Mouse (Mus musculus): ENCODE data around the gene Slc39a11.

Slc39a11 gene

DNA sequence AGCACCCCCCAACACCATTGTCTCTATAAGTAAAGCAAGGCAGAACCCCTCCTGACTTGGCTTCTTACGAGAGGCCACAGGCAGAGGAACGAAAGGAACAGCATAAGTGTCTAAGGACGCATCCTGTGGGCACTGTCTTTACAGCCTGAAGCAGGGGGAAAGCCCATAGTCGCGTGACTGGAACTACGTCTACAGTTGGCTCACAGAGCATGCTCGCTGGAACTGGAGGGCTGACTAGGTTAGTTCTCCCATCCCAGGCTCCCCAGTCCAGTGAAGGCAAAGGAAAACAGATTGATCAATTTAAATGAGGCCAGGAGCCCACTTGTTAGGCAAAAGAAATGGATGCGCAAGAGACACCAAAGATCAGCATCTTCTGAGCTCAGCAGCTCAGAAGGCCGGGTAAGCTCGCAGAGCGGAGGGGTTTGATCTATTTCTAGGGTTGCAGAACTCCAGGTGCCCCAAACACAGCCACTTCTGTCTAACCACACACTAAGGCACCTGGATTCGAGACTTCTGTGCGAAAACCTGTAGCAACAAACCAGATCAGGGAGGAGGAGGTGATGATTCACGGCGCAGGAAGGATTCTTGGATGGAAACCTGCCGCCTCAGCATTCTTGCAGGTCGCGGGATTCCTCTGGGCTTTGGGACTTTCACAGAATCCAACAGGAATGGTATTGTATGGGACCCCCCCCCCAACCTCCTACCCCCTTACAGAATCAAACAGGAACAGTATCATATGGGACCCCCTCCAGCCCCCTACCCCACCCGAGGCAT is 453.5 kb downstream of the Slc39a11 start:
- no peak for DNase-seq (ENCODE audit: low spot score in 2 of 2)
